27 mouse cellular contexts compared by ENCODE assay signal in genomic region chr13:34685008-34685765, GRCm38 (mm10). TPM values are rescaled to one million over a fixed set of nuclear protein-coding genes. Genes with fewer than 3 reads are reported as not detected.
A peak's percentile ranks its signal among the peaks of the same experiment; 100 is the strongest.
DNase-seq lines count a peak whose midpoint lies in the region; ATAC-seq and TF ChIP-seq lines count a peak whose summit lies in the region.
"Had no signal": no experiment of that assay in that cellular context is flagged by ENCODE, and none has a peak within 500 bp of the region (broad histone marks: within the 10 kb centered on the region; RNA-seq: fewer than 3 reads in every experiment).

No protein-coding gene starts in this region.

- dilution Hi-C loops in CH12.LX (cut with MboI; ENCODE audit: extremely low pct_ligation_motif_present, extremely low pct_unique_long_range_greater_than_20kb, low sequenced_read_pairs), result no loop called here

- H3K9ac ChIP-seq in CH12.LX (ENCODE audit: insufficient read depth, low read depth), result no peak overlapping the region
- H3K9ac ChIP-seq: forebrain, embryonic 13.5 days; heart, embryonic 12.5 days; kidney, embryonic 15.5 days; limb, embryonic 15.5 days; liver, embryonic 15.5 days; neural tube, embryonic 13.5 days had no signal

- no peaks in the 10 kb centered on the region for H3K9me3 ChIP-seq in CH12.LX (replicated peaks; ENCODE audit: low read length)
- H3K9me3 ChIP-seq: forebrain, embryonic 13.5 days; heart, embryonic 12.5 days; kidney, embryonic 15.5 days; limb, embryonic 15.5 days; liver, embryonic 15.5 days; neural tube, embryonic 13.5 days had no signal

- TF ChIP-seq EP300 in CH12.LX (IDR thresholded peaks at IDR 0.05; ENCODE audit: low read length), result no peak

- in situ Hi-C loops in CH12.LX (cut with MboI; ENCODE audit: low pct_ligation_motif_present, low pct_unique_long_range_greater_than_20kb, low sequenced_read_pairs), result no loop called here

- no peaks in the 10 kb centered on the region for H3K36me3 ChIP-seq in CH12.LX (replicated peaks in 1 of 2; ENCODE audit: control insufficient read depth in 1 of 2, insufficient read depth in 1 of 2, low read length in 1 of 2)
- H3K36me3 ChIP-seq: heart, embryonic 12.5 days; kidney, embryonic 15.5 days; limb, embryonic 15.5 days; liver, embryonic 15.5 days; neural tube, embryonic 13.5 days had no signal

- ATAC-seq in cerebellum, adult (ENCODE audit: insufficient number of reproducible peaks, low FRiP score, low TSS enrichment), result no peak
- no peak for ATAC-seq in megakaryocyte-erythroid progenitor cell, adult 5-6 weeks (replicated peaks; ENCODE audit: low FRiP score, low TSS enrichment, poor library complexity, severe bottlenecking)
- ATAC-seq: forebrain, embryonic 13.5 days; hindbrain, embryonic 16.5 days; intestine, embryonic 16.5 days had no signal

- peaks cover 28 to 60% of the 10 kb centered on the region in 2 experiments for H3K4me1 ChIP-seq in CH12.LX (ENCODE audit: control insufficient read depth in 1 of 2, insufficient read depth in 2 of 2)
- H3K4me1 ChIP-seq: forebrain, embryonic 13.5 days; liver, embryonic 15.5 days had no signal

- no peak for TF ChIP-seq RAD21 in CH12.LX (IDR thresholded peaks at IDR 0.05; ENCODE audit: low read depth, low read length)

- H3K4me2 ChIP-seq in CH12.LX (ENCODE audit: insufficient read depth, low read depth, poor library complexity, severe bottlenecking), result 0 out of 2 replicates have a peak overlapping the region, but pooled peaks have one; percentile 1
- H3K4me2 ChIP-seq: forebrain, embryonic 13.5 days; heart, embryonic 12.5 days; kidney, embryonic 15.5 days; limb, embryonic 15.5 days; liver, embryonic 15.5 days; neural tube, embryonic 13.5 days had no signal

- H3K4me3 ChIP-seq in CH12.LX (replicated peaks in 1 of 3; ENCODE audit: low read depth in 2 of 3, low read length in 2 of 3, poor library complexity in 1 of 3), result no peak overlapping the region
- H3K4me3 ChIP-seq: forebrain, embryonic 13.5 days; heart, embryonic 12.5 days; kidney, embryonic 15.5 days; limb, embryonic 15.5 days; liver, embryonic 15.5 days; neural tube, embryonic 13.5 days had no signal

- 0 out of 2 replicates have a peak overlapping the region, but pooled peaks have one; percentile 8 for H3K27ac ChIP-seq in CH12.LX (ENCODE audit: insufficient read depth, low read depth)
- H3K27ac ChIP-seq: forebrain, embryonic 13.5 days; kidney, embryonic 15.5 days; limb, embryonic 15.5 days; liver, embryonic 15.5 days; neural tube, embryonic 13.5 days; stomach, postnatal 0 days had no signal

- no peak for TF ChIP-seq CTCF in CH12.LX (conservative IDR thresholded peaks at IDR 0.05 in 1 of 2, IDR thresholded peaks at IDR 0.05 in 1 of 2; ENCODE audit: low read depth in 2 of 2, low read length in 2 of 2)

- H3K79me2 ChIP-seq in CH12.LX (replicated peaks; ENCODE audit: control insufficient read depth, extremely low read depth, insufficient read depth, poor library complexity, severe bottlenecking), result no peaks in the 10 kb centered on the region

- DNase-seq in adrenal gland, adult (ENCODE audit: inconsistent age in 2 of 2, low spot score in 1 of 2), result peak; percentile 33 to 81
- no peak for DNase-seq in adrenal gland, postnatal 4 days (ENCODE audit: low spot score in 2 of 2)
- peak; percentile 8 to 17 for DNase-seq in layer of hippocampus, adult 18-20 months (ENCODE audit: low spot score in 2 of 2)
- DNase-seq in layer of hippocampus, adult 9-10 months (ENCODE audit: low spot score), result no peak
- peak; percentile 49 for DNase-seq in CH12.LX (ENCODE audit: extremely low read depth)
- peak; percentile 48 to 61 for DNase-seq in adrenal gland, postnatal 36 days
- DNase-seq: cerebellum, adult 9-10 months; heart, postnatal 14 days; midbrain, embryonic 14.5 days had no signal

- no peaks in the 10 kb centered on the region for H3K27me3 ChIP-seq in CH12.LX (replicated peaks)
- H3K27me3 ChIP-seq: forebrain, embryonic 13.5 days; heart, embryonic 12.5 days; kidney, embryonic 15.5 days; limb, embryonic 15.5 days; liver, embryonic 15.5 days; neural tube, embryonic 13.5 days had no signal

- no peak for TF ChIP-seq POLR2A in CH12.LX (IDR thresholded peaks at IDR 0.05; ENCODE audit: low read depth, low read length)

TF ChIP-seq in CH12.LX, 34 proteins besides CTCF, POLR2A, EP300 and RAD21:
- peak; percentile 28; the same call in 1 of the 2 replicates for TF ChIP-seq TCF12 (IDR thresholded peaks at IDR 0.05; ENCODE audit: low read depth, low read length)
- TF ChIP-seq MYC (IDR thresholded peaks at IDR 0.05; ENCODE audit: low read depth, low read length), result no peak
- TF ChIP-seq NRF1 (IDR thresholded peaks at IDR 0.05; ENCODE audit: low read depth, low read length), result no peak
- peak; percentile 62 for TF ChIP-seq ETS1 (conservative IDR thresholded peaks at IDR 0.05; ENCODE audit: low read depth, low read length)
- no peak for TF ChIP-seq JUND (conservative IDR thresholded peaks at IDR 0.05; ENCODE audit: low read depth, low read length)
- TF ChIP-seq BHLHE40 (IDR thresholded peaks at IDR 0.05; ENCODE audit: low read depth, low read length), result peak; percentile 77
- TF ChIP-seq TBP (conservative IDR thresholded peaks at IDR 0.05; ENCODE audit: low read depth, low read length), result no peak
- no peak for TF ChIP-seq ZMIZ1 (IDR thresholded peaks at IDR 0.05; ENCODE audit: low read depth, low read length)
- no peak for TF ChIP-seq SIN3A (IDR thresholded peaks at IDR 0.05; ENCODE audit: low read length)
TF ChIP-seq in CH12.LX: peak in this region for 3.

RNA-seq across cellular contexts. Expression of gene Pxdc1, which starts 31.9 kb away (rescaled TPM):
- 1 to 10 TPM; 4.6 to 7.9 TPM for total RNA-seq in adrenal gland, postnatal 4 days (2021)
- total RNA-seq in layer of hippocampus, adult 18-20 months (2021), result 10 to 100 TPM; 11.3 to 13.2 TPM
- total RNA-seq in CH12.LX (2012; rRNA removed) (not detected in 2 replicates), CH12.LX (2014; rRNA removed) (not detected in 2 replicates)
- not detected in 2 replicates for polyA plus RNA-seq in CH12.LX (2012; ENCODE audit: insufficient read length, low read depth)
- 1 to 10 TPM; 4.1 to 5.1 TPM for total RNA-seq in adrenal gland, postnatal 36 days (2021)
- total RNA-seq in megakaryocyte-erythroid progenitor cell, adult 5-6 weeks (2014; fragmentation: Nextera tagmentation), result not detected in 2 replicates
- not detected in 2 replicates for total RNA-seq in megakaryocyte-erythroid progenitor cell, adult 5-6 weeks (2017)
- total RNA-seq: common myeloid progenitor, adult 5-6 weeks; megakaryocyte progenitor cell, adult 5-6 weeks had no signal

RNA-seq across cellular contexts. Expression of gene Fam50b, which starts 49.5 kb away (rescaled TPM):
- total RNA-seq in adrenal gland, postnatal 4 days (2021), result not detected
- total RNA-seq in layer of hippocampus, adult 18-20 months (2021), result not detected
- total RNA-seq in CH12.LX (2012; rRNA removed) (0.08 and 0.13 TPM in 2 replicates), CH12.LX (2014; rRNA removed) (0.24 TPM in 1 of 2 replicates, not detected in the other)
- not detected in 2 replicates for polyA plus RNA-seq in CH12.LX (2012; ENCODE audit: insufficient read length, low read depth)
- not detected for total RNA-seq in adrenal gland, postnatal 36 days (2021)
- total RNA-seq in megakaryocyte-erythroid progenitor cell, adult 5-6 weeks (2014; fragmentation: Nextera tagmentation), result not detected in 2 replicates
- not detected in 2 replicates for total RNA-seq in megakaryocyte-erythroid progenitor cell, adult 5-6 weeks (2017)
- total RNA-seq: common myeloid progenitor, adult 5-6 weeks; gastrocnemius, adult 18-20 months; heart, postnatal 14 days; left cerebral cortex, postnatal 36 days; megakaryocyte progenitor cell, adult 5-6 weeks had no signal
- polyA plus RNA-seq: embryonic facial prominence, embryonic 11.5 days; forebrain, embryonic 13.5 days; heart, embryonic 12.5 days; hindbrain, embryonic 16.5 days; intestine, embryonic 16.5 days; kidney, embryonic 15.5 days; large intestine, adult 2 months; limb, embryonic 15.5 days; lung, embryonic 16.5 days; midbrain, embryonic 14.5 days; neural tube, embryonic 13.5 days had no signal

Comparison
In these comparisons a context has a peak if more than half of its experiments do, and no peak if none do; other contexts are left out.
1. DNase-seq: peak in adrenal gland, adult (2 of 2), layer of hippocampus, adult 18-20 months (2 of 2), CH12.LX (single experiment) and adrenal gland, postnatal 36 days (2 of 2); none in adrenal gland, postnatal 4 days (0 of 2) and layer of hippocampus, adult 9-10 months (single experiment).
2. RNA of gene Pxdc1, which starts 31.9 kb away (total RNA-seq): 11.3 to 13.2 TPM in layer of hippocampus, adult 18-20 months, 4.6 to 7.9 TPM in adrenal gland, postnatal 4 days and 4.1 to 5.1 TPM in adrenal gland, postnatal 36 days; not detected in CH12.LX and not detected in megakaryocyte-erythroid progenitor cell, adult 5-6 weeks; every median in the first group is over 4 times any median in the second.